Mouse (Mus musculus) MEL (cell line): ENCODE measurements around the gene Wdr24.

Experiments
- MYC ChIP-seq: IDR thresholded peaks from 2 replicates; pipeline ENCODE4 v1.6.1; 2011; ENCODE audit warnings: low read depth, mild to moderate bottlenecking, low read length, improper control_type of control experiment, moderate library complexity
- RCOR1 ChIP-seq: IDR thresholded peaks from 2 replicates; pipeline ENCODE4 v1.6.1; 2012; ENCODE audit warnings: low read depth, mild to moderate bottlenecking, inconsistent platforms, low read length, improper control_type of control experiment

DNA sequence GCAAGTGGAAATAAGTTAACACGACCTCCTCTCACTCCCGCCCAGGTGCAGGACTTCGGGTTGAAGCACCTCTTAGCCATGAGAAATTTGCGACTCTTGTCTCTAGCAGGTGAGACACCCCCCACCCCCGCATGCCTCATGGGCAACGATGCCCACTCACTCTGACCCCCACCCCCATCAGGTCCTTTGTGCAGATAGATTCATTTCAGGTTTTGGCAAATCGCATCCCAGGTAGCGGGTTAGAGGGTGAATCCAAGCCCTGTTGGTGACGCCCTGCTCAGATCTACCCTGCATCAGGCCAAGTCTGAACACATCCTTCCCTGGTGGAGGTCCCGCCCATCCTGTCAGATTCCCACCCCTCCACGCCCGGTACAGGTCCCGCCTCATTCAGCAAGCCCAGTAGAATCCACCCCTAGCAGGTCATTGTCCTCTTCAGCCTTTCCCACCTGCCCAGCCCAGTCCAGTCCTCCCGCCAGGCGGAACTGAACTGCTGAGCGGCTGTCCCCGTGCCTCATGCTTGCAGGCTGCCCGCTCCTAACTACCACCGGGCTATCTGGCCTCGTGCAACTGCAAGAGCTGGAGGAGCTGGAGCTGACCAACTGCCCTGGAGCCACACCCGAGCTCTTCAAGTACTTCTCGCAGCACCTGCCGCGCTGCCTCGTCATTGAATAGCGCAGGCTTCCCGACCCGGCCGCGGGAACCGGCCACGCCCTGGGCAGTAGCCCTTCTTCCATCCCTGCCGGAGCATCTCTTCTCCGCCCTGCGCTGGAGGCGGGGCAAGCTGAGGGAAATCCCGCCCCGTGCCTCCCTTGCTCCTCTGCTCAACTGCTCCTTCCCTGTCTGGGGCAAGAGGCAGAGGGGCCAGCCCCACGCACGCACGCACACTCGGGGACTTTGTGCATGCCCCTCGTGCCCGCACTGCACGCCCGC is 4.3 kb upstream of the Wdr24 start:
- TF ChIP-seq RCOR1 (no peak), MYC (no peak)
